Mouse (Mus musculus) embryo, embryonic 9.5 days (tissue): ENCODE measurements at regions not wholly inside any gene's neighbourhood (a gene's known extent, or its start where the extent isn't known, plus 50 kb on each side); places are given as distances from the start of the nearest gene placed in this dataset.

ENCODE experiments used
- DNase-seq: peaks from one replicate; pipeline ENCODE4 v3.0.0-alpha.2; 2017; ENCODE audit errors: extremely low spot score

DNA sequence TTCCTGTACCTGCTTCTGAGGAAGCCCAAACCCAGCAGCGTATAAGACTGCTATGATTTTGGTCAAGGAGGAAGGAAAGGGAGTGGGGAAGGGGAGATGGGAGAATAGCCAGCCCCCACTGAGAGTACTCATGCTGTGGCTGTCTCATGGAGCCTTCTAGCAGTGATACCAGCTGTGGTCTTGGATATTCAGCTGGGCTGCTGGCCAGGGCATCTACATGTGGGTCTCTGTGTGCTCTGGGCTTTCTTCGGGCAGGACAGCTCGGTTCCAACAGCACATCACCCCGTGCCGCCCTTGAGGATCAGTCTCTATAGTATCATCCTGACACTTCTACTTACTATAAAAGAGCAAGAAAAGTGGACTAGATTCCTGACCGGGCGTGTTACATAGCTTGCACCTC lies 90.6 kb upstream of the Dapk1 start:
- no peak for DNase-seq

DNA sequence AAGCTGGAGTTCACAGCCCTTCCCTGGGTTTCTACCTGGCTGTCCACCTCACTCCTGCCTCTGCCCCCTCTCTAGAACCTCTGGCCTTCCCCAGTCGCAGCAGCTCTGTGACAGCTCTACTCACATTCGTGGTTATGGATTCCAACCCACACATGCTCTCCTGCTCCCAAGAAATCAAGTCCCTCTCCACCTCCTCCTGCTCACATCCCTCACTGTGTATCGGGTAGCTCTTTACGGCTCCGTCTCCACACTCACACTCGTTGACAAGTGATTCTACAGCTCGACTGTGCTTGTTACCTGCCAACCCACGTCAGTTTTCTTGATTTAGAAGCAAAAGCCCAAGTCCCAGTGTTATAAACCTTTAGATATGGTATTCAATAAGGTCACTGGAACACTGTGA lies 90.1 kb upstream of the Dapk1 start:
- no peak for DNase-seq

DNA sequence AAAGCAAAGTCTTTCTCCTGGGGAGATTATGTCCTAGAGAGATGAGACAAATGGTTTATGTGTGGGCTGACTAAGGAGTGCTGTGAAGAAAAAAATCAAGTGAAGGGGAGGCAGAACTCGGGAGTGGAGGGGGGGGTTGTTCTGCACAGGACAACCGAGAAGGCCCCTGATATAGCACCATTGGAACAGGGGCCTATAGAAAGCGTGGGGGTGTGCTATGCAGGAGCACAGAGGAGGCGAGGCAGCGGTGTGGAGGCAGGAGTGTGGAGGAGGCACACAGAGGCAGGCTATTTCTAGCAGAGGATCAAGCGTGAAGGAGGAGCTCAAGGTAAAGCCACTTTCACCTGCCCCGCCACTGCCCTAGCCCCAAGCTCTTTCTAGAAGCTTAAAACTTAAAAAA lies 88.0 kb upstream of the Dapk1 start:
- DNase-seq = no peak

DNA sequence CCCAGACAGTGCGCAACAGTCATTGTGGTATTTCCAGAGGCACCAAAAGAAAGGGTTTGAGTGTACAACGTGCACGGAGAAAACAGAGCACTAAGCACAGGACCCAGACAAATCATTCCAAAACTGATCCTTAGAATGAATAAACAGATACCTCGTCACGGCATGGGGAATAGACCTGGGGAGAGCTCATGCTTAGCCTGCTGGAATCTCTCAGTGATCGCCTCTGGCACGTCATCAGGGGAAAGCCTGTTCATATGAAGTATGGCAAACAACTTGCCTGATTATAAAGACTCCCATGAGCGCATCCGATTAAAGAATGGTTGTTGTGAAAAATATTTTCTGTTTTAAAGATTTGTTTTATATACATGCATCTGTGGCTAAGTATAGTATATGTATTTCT lies 86.9 kb upstream of the Dapk1 start:
- DNase-seq = no peak

DNA sequence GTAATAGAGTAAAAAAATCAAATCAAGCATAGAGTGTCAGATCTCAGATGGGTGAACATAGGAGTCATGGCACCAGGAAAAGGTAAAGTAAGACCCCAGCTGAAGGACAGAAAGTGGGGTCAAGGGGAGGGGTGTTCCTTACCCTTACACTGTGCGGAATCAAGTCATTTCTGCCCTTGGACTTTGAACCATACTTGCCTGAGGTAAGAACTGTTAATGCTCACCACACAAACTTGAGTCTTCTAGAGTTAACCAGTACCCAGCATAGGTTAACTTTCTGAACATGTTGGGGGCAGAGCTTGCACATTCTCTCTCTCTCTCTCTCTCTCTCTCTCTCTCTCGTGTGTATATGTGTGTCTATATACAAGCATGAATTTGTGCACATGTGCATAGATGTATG lies 83.7 kb upstream of the Dapk1 start:
- DNase-seq = no peak

DNA sequence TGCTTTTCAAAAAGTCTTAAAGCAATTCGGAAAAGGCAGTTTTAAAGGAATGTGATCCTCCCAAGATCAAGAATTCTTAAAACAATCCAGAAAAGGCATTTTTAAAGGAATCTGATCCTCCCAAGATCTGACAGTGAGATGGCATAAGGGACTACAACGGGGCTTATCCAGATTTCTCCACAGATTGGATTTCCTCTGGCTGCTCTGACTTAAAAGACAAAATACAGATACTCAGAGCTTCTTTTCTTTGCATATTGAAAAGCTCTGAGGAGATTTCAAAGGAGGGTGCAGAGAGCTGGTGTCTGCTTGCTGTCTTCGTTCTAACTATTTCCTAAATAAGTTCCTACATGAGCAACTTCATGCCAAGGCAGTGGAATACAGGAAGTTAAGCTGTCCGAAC lies 82.0 kb upstream of the Dapk1 start:
- DNase-seq = no peak

DNA sequence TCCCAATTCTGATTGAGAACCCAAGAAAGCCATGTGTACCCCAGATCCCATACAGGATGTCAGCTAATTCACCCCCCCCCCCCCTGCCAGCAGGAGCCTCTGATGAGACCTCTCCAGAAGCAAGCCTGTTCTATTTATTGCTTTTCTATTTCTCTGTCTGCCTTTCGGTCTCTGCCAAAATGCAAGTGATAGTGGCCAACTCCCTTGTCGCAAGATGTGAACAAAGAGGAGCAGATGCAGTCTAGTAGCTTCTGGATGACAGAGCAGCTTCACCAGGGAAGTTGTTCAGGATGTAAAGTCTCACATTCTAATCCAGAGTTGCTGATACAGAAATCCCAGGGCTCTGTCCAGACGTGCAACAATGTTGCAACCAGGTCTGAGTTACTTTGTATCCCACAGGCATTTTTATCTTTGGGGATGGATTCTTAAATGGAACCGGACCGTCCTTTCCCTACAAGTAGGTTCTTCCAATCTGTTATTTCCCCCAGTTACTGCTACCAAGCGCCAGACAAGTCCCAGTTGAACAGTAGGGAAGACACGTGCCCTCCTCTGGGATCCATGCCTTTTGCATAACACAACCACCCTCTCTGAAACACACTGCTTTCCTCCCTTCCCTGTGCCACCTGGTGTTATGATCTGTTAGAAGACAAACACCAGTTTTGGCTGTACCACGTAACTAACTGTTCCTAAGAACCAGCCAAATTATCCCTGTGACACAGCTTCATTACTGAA lies 78.9 kb upstream of the Dapk1 start:
- DNase-seq = no peak

DNA sequence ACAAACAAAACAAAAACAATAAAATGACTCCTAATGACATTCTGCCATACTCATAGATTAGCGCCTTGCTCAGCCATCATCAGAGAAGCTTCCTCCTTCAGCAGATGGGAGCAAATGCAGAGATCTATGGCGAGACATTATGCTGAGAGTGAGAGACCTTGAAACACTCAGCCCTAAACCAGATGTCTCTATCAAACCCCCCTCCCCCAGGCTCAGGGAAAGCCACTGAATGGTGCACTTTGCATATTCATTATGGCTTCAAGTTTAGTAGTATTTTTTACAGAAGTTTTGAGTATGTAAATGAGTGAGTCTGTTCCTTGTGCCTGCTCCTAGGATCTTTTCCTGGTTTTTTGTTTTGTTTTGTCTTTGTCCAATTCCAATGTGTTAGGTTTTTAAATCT lies 73.9 kb upstream of the Dapk1 start:
- no peak for DNase-seq

DNA sequence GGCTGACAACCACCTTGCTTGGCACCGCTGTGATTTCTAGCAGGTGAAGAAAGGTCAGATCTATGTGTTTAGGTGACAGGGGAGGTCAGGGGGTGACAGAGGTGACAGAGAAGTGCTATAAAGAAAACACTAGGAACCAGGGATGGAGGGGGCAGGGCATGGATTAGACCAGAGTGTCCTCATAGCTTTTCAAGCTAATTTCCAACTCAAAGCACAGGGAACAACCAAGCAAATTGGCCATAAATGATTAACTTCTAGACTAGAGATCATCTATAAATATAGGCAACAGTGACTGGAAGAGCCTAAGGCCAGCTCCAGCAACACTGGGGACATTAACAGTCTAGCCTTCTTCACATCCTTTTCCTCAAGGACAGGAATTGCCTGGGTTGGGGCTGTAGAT lies 72.9 kb upstream of the Dapk1 start:
- no peak for DNase-seq

DNA sequence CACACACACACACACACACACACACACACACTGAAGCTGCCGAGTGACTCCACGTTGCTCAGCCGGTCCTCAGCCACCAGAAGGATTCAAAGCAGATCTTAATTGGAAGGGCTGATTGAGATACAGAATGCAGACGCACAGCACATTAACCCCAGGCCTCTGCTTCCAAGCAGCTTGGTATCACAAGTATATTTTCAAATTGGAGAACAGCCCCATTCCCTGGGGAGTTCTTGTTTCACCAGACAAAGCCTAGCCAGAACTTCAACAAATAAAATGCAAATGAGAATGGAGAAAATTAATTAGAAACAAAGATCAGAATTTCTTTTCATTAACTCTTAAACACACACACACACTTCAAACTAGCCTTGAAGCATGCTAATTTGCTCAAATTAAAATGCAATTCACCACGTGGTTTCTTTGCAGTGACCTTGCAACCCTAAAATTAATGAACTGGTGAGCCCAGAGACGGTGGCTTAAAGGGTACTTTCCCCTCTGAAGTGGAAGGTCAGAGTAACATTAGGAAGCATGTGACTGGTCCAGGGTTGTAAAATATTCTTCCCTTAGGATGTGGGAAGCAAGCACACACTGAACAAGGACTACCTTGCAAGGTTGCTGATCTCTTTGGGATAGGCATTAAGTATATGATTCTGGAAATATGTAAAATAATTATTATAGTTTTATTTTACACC lies 72.2 kb upstream of the Dapk1 start:
- DNase-seq = no peak

DNA sequence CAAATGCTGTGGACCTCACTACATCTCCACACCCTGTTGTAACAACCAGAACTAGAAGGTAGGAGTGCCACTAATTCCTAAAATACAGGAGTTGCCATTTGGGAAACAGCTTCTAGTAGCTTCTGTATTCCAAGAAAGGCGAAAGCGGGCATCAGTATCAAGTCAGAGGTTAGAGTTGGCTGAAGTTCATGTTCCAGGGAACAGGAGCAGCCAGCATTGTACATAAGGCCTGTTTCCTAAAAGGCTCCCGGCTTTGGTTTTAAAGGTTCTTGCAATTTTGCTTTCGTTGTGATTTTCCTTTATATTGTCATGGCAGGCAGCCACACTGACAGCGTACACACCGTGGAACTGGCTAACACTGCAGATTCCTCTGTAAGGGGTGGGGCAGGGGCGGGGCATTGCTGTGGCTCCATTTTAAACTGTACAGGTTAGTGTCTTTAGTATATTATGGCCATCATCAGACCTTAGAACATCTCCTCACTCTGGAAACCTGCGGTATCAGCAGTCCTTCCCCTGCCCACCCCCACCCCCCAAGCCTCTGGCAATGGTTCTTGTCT lies 67.8 kb upstream of the Dapk1 start:
- DNase-seq = no peak

DNA sequence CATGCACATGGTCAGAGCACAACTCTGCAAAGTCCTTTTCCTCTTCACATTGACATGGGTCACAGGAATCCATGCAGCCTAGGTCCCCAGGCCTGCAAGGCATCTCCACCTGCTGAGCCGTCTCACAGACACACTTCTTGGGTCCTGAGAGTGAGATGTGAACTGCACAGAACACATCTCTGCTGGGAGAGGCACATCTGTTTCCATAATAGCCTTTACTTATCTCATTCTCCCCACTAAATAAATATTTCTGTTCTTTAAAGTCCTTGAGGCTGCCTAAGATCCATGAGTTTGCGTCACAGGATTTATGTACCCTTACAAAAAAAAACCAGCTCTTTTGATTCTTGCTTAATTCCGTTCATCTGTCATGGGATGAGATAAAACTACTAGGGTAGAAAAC lies 67.2 kb upstream of the Dapk1 start:
- DNase-seq = no peak

DNA sequence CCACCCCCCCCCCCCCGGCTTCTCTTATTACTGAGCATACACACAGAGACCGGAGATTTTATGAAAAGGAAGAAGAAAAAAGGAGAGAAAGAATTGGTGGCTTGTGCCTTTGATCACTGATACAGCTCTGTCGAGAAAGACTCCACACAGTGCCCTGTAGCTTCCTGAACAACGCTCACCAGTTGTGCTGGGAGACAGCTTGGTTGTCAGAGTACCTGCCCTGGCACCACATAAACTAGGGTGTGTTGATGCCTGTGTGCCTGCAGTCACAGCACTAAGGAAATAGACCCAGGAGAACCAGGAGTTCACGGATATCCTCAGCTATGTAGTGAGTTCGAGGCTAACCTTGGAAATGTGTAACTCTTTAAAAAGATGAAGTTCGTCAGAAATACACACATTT lies 66.7 kb upstream of the Dapk1 start:
- no peak for DNase-seq

DNA sequence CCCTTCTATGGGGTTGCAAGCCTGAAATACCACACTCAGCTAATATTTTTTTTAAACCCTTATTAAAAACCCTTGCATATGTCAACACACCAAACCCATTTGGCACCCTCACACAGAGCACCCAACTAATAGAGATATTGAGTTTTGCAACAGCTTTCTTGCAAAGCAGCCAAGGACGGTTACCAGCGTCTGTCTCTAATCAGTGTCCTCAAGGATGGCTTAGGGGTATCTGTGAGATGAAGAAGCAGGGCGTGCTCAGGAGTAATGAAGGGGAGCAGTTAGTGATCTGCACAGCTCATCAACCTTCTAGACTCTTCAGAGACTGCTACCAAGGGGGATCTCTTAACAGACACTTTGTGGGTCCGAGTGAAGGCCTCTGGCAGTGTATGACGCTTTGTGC lies 65.0 kb upstream of the Dapk1 start:
- DNase-seq = no peak

DNA sequence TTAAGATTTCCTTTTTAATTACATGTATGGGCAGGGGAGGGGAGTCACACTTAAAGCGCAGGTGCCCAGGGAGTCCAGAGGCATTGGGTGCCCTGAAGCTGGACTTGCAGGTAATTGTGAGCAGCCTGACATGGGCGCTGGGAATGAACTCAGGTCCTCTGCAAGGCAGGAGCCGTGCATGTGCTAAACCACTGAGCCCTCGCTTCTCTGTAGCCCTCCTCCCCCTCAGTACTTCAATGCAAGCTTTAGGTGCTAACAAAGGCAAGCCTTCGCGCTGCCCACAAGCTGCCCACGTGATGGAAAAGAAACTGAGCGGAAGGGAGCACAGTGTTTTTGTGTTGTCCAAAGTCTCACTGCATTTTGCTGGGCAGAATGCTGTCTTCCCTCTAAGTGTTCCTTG lies 63.6 kb upstream of the Dapk1 start:
- DNase-seq = no peak

DNA sequence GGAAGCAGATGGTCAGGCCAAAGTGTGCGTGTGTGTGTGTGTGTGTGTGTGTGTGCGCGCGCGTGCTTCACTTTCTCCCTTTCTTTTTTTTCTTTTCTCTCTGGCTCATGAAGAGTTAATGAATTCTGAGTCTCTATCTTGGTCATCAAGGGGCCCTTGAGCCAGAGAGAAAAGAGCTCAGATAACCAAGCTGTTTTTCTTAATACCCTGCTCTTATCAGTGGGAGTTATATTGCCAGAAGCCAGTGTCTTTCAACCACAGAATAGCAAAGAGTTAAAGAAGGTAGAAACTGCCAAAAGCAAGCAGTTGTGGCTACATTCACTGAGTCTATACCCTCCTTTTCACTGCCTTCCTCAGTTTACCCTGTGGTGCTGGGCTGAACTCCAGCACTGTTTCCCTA lies 60.6 kb upstream of the Dapk1 start:
- DNase-seq = no peak

DNA sequence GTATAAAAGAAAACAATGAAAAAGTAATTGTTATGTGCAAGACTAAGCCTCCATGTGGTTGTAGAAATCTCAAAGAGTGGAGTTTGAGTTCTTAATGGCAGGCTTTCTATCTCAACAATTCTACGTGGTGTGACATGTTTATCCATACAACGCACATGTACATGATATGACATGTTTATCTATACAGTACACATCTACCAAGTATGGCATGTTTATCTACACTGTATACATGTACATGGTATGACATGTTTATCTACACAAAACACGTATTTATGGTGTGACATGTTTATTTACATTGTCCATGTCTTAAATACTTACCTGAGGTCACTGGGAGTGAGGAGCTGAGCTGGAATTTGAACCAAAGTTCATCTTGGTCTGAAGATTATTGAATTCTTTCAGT lies 57.4 kb upstream of the Dapk1 start:
- no peak for DNase-seq

DNA sequence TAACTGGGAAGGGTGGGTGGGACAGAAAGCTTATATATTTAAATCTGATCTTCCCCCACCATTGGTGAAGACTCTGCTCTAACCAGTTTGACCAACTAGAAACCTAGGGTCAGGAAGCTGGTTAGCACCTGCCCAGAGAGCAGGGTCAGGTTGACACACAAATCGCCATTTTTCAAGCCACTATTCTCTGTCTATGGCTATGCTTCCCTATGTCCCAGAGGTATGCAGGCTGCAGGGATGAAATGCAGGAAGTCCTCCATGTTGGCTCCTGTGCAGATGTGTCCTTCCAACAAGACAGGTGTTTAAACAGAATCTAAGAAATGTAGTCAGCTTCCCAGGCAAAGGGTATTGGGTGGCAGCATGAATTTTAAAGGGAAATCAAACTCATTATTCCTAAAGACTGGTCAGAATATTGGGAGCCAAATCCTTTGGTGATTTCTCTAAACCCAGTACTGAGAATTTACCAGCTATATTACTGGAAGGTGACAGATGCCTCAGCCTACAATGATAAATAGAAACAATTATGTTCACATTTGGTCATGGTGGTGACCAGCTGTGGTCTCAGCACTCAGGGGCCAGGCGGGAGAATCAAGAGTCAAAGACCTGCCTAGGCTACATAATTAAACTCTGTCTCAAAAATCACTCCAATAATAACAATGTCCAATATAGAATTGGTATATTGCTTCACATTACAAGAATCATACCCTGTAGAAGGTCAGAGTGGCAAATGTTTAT lies 55.6 kb upstream of the Dapk1 start:
- DNase-seq = no peak
